Mouse (Mus musculus): ENCODE results near the gene Lrmda. TPM values are rescaled to one million over a fixed set of nuclear protein-coding genes. Genes with fewer than 3 reads are reported as not detected.

Gene Lrmda
- total and polyA plus RNA-seq, 3 experiments, result 0.43 to 1.1 (median 1.0) TPM

DNA sequence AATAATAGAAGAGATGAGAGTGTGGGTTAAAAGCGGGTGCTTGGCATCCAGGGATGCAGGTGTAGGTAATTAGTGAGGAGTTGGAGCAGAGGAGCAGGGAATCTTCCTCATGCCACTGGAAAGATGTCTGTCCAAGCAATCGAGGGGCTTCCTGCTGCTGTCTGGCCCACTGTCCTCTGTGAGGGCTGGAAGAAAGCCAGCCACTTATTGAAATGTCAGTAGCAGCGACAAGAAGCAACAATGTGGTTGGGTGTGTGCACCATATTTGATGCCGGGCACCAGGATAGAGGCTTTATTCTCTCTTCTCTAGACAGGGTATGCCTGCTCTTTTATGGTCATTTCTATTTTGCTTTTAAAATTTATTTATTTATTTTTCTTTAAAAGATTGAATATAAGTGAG, 451.5 kb downstream of the Lrmda start:
- no peaks in the 10 kb centered on the region for H3K36me3 ChIP-seq (ENCODE audit: control insufficient read depth, insufficient read depth, low read length)
- H3K4me1 ChIP-seq (ENCODE audit: control insufficient read depth, insufficient read depth, low read length), result no peaks in the 10 kb centered on the region
- TF ChIP-seq EP300 (IDR thresholded peaks at IDR 0.05; ENCODE audit: insufficient read depth, low read depth, low read length), result no peak
- no peak for TF ChIP-seq POLR2A (IDR thresholded peaks at IDR 0.05; ENCODE audit: insufficient read depth, low read depth, low read length)
- no peak for TF ChIP-seq CTCF (IDR thresholded peaks at IDR 0.05)
- no peak for DNase-seq
- WGBS, result 63% methylated on average over 4 of the region's 4 CpGs
- no peak overlapping the region for H3K4me3 ChIP-seq
- no peaks in the 10 kb centered on the region for H3K27me3 ChIP-seq (ENCODE audit: control insufficient read depth, insufficient read depth, low read length)
- no peak overlapping the region for H3K9ac ChIP-seq (ENCODE audit: low read depth, low read length)
- H3K79me2 ChIP-seq (replicated peaks; ENCODE audit: control insufficient read depth, insufficient read depth, low read length), result no peaks in the 10 kb centered on the region
- intact Hi-C loops (cut with DNase I), result no loop called here
- H3K27ac ChIP-seq, result no peak overlapping the region

DNA sequence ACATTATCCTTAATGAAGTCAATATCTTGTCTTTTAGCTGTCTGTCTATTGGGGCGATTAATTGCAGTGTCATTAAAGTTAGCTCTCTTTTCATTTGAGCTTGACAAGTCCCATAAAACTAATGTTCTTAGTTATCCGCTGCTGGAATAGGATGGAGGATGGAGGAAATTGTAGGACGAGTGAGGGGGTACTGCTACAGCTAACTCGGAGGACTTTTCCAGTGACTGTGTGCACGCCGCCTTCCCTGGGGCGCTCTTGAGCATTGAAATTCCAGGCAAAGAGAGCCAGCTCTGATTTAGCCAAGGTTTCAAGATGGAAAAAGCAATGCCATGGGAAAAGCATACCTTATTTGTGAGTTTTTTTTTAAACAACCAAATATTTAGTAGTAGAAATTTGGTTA, 453.9 kb downstream of the Lrmda start:
- no peaks in the 10 kb centered on the region for H3K4me1 ChIP-seq (ENCODE audit: control insufficient read depth, insufficient read depth, low read length)
- TF ChIP-seq POLR2A (IDR thresholded peaks at IDR 0.05; ENCODE audit: insufficient read depth, low read depth, low read length), result no peak
- no peak for TF ChIP-seq EP300 (IDR thresholded peaks at IDR 0.05; ENCODE audit: insufficient read depth, low read depth, low read length)
- TF ChIP-seq CTCF (IDR thresholded peaks at IDR 0.05), result no peak
- 75% methylated on average over 7 of the region's 7 CpGs for WGBS
- DNase-seq, result no peak
- H3K27ac ChIP-seq, result no peak overlapping the region
- no peaks in the 10 kb centered on the region for H3K79me2 ChIP-seq (replicated peaks; ENCODE audit: control insufficient read depth, insufficient read depth, low read length)
- no peaks in the 10 kb centered on the region for H3K27me3 ChIP-seq (ENCODE audit: control insufficient read depth, insufficient read depth, low read length)
- H3K9ac ChIP-seq (ENCODE audit: low read depth, low read length), result no peak overlapping the region
- H3K4me3 ChIP-seq, result no peak overlapping the region
- H3K36me3 ChIP-seq (ENCODE audit: control insufficient read depth, insufficient read depth, low read length), result no peaks in the 10 kb centered on the region
- intact Hi-C loops (cut with DNase I), result no loop called here

DNA sequence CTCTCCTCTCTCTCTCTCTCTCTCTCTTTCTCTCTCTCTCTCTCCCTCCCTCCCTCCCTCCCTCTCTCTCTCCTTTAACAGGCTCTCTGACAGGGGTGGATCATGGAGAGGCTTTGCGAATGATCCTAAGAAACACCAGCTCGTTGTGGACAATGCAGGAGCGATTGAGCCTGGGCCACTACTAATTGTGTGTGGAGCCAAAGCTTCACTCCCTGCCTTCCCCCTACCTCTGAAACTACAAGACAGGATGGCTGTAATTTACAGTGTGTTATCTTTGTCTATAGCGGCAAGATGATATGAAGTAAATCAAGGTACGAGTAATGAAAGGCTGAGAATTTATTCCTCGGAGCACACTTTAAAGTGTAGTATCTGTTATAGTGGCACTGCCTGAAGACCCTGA, 454.5 kb downstream of the Lrmda start:
- 73% methylated on average over 6 of the region's 6 CpGs for WGBS
- Histone ChIP-seq H3K79me2 (replicated peaks; ENCODE audit: control insufficient read depth, insufficient read depth, low read length) (no peaks in the 10 kb centered on the region), H3K4me3 (no peak overlapping the region), H3K9ac (ENCODE audit: low read depth, low read length) (no peak overlapping the region), H3K27me3 (ENCODE audit: control insufficient read depth, insufficient read depth, low read length) (no peaks in the 10 kb centered on the region), H3K36me3 (ENCODE audit: control insufficient read depth, insufficient read depth, low read length) (no peaks in the 10 kb centered on the region), H3K4me1 (ENCODE audit: control insufficient read depth, insufficient read depth, low read length) (no peaks in the 10 kb centered on the region), H3K27ac (no peak overlapping the region)
- intact Hi-C loops (cut with DNase I), result no loop called here
- TF ChIP-seq EP300 (IDR thresholded peaks at IDR 0.05; ENCODE audit: insufficient read depth, low read depth, low read length), result no peak
- TF ChIP-seq POLR2A (IDR thresholded peaks at IDR 0.05; ENCODE audit: insufficient read depth, low read depth, low read length), result no peak
- TF ChIP-seq CTCF (IDR thresholded peaks at IDR 0.05), result no peak
- DNase-seq, result no peak

DNA sequence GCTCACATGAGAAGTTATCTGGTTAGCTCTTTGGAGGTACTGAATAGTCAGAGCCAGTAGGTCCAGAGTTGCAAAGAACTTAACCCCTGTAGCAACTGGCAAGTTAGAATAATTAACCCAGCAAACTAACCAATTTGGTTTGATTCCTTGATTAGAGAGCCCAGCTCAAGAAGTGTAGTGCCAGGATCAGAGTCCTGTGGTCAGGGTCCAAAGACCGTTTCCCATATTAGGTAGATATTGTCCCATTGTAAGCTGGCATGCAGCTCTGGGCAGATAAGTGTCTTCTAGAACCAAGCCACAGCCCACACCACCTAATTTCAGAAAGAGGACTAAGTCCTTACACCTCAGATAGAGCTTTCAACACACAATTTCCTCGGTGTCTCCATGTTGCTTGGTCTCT, 473.8 kb downstream of the Lrmda start:
- TF ChIP-seq CTCF (IDR thresholded peaks at IDR 0.05) (no peak), EP300 (IDR thresholded peaks at IDR 0.05; ENCODE audit: insufficient read depth, low read depth, low read length) (no peak), POLR2A (IDR thresholded peaks at IDR 0.05; ENCODE audit: insufficient read depth, low read depth, low read length) (no peak)
- H3K36me3 ChIP-seq (ENCODE audit: control insufficient read depth, insufficient read depth, low read length), result no peaks in the 10 kb centered on the region
- H3K4me3 ChIP-seq, result no peak overlapping the region
- WGBS, result 91% methylated on average over 2 of the region's 2 CpGs
- no peak overlapping the region for H3K27ac ChIP-seq
- no peaks in the 10 kb centered on the region for H3K79me2 ChIP-seq (replicated peaks; ENCODE audit: control insufficient read depth, insufficient read depth, low read length)
- no peak for DNase-seq
- H3K9ac ChIP-seq (ENCODE audit: low read depth, low read length), result no peak overlapping the region
- no peaks in the 10 kb centered on the region for H3K4me1 ChIP-seq (ENCODE audit: control insufficient read depth, insufficient read depth, low read length)
- no peaks in the 10 kb centered on the region for H3K27me3 ChIP-seq (ENCODE audit: control insufficient read depth, insufficient read depth, low read length)
- intact Hi-C loops (cut with DNase I), result no loop called here

DNA sequence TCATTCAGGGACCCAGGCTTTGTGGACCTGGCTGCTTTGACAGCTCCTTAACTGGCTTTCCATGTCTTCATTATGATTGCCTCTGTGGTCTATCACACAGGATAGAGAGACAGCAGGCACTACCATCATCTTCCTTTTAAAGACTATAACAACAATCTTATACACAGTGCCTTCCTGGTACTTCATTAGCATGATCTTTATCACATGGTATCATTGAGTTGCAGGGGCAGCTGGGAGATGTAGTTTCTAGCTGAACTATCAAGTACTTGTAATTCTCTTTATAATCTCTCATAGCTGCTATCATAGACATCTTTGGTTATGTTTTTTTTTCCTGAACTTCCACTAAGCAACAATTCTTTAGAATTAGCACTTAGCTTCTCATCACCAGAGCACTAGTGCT, 474.8 kb downstream of the Lrmda start:
- Histone ChIP-seq H3K9ac (ENCODE audit: low read depth, low read length) (no peak overlapping the region), H3K79me2 (replicated peaks; ENCODE audit: control insufficient read depth, insufficient read depth, low read length) (no peaks in the 10 kb centered on the region), H3K27me3 (ENCODE audit: control insufficient read depth, insufficient read depth, low read length) (no peaks in the 10 kb centered on the region), H3K27ac (no peak overlapping the region), H3K36me3 (ENCODE audit: control insufficient read depth, insufficient read depth, low read length) (no peaks in the 10 kb centered on the region), H3K4me1 (ENCODE audit: control insufficient read depth, insufficient read depth, low read length) (no peaks in the 10 kb centered on the region), H3K4me3 (no peak overlapping the region)
- intact Hi-C loops (cut with DNase I), result no loop called here
- DNase-seq, result no peak
- no peak for TF ChIP-seq CTCF (IDR thresholded peaks at IDR 0.05)
- no peak for TF ChIP-seq EP300 (IDR thresholded peaks at IDR 0.05; ENCODE audit: insufficient read depth, low read depth, low read length)
- no peak for TF ChIP-seq POLR2A (IDR thresholded peaks at IDR 0.05; ENCODE audit: insufficient read depth, low read depth, low read length)

DNA sequence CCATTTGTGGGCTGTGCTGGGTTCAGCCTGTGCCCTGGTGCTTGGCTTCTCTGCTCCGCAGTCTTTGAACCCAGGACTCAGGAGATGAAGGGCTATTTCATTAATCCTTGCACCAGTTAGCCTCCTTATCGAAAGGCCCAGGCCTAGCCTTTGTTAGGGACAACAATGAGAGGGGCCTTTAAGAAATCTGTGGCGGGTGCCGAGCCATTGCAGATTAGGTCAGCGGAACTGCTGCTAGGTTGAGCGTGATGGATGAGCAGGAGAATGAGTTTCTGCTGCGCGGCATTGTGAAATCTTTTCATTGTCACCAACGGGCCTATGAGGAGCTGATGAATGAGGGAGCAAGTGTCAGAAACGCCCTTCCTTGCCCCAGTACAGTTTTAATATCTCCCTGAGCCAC, 475.4 kb downstream of the Lrmda start:
- 61% methylated on average over 10 of the region's 10 CpGs for WGBS
- Histone ChIP-seq H3K27ac (no peak overlapping the region), H3K27me3 (ENCODE audit: control insufficient read depth, insufficient read depth, low read length) (no peaks in the 10 kb centered on the region), H3K4me1 (ENCODE audit: control insufficient read depth, insufficient read depth, low read length) (no peaks in the 10 kb centered on the region), H3K4me3 (no peak overlapping the region), H3K79me2 (replicated peaks; ENCODE audit: control insufficient read depth, insufficient read depth, low read length) (no peaks in the 10 kb centered on the region), H3K9ac (ENCODE audit: low read depth, low read length) (no peak overlapping the region), H3K36me3 (ENCODE audit: control insufficient read depth, insufficient read depth, low read length) (no peaks in the 10 kb centered on the region)
- no peak for TF ChIP-seq CTCF (IDR thresholded peaks at IDR 0.05)
- TF ChIP-seq EP300 (IDR thresholded peaks at IDR 0.05; ENCODE audit: insufficient read depth, low read depth, low read length), result no peak
- TF ChIP-seq POLR2A (IDR thresholded peaks at IDR 0.05; ENCODE audit: insufficient read depth, low read depth, low read length), result no peak
- DNase-seq, result no peak
- intact Hi-C loops (cut with DNase I), result no loop called here

Data from heart, adult 2 months (tissue).